Mouse (Mus musculus) cortical plate, adult 2 months (tissue): ENCODE results near the gene Ppp1r26. TPM values are rescaled to one million over a fixed set of nuclear protein-coding genes. Genes with fewer than 3 reads are reported as not detected.

Experiments
- H3K27ac ChIP-seq: fragments of 200-500 bp; 2 replicates; pipeline ENCODE4 v1.5.1; 2012; ENCODE audit warnings: low read length, control low read depth, inconsistent platforms; ENCODE audit not compliant: insufficient read depth
- H3K4me1 ChIP-seq: fragments of 200-500 bp; 2 replicates; pipeline ENCODE4 v1.6.1; 2011; ENCODE audit warnings: low read length; ENCODE audit not compliant: control insufficient read depth, insufficient read depth
- H3K4me3 ChIP-seq: fragments of 200-500 bp; 2 replicates; pipeline ENCODE4 v1.5.1; 2011; ENCODE audit warnings: mild to moderate bottlenecking, low read length, control low read depth; ENCODE audit not compliant: insufficient read depth
- CTCF ChIP-seq: fragments of 200-500 bp; IDR thresholded peaks from 2 replicates; pipeline ENCODE4 v1.5.1; 2011; ENCODE audit warnings: mild to moderate bottlenecking, control low read depth, low read length; ENCODE audit not compliant: insufficient read depth; ENCODE audit errors: extremely low read depth
- POLR2A ChIP-seq: fragments of 200-500 bp; IDR thresholded peaks from 2 replicates; pipeline ENCODE4 v1.6.1; 2011; ENCODE audit warnings: mild to moderate bottlenecking, low read length, control low read depth; ENCODE audit not compliant: insufficient read depth; ENCODE audit errors: extremely low read depth
- polyA plus RNA-seq: library from polyadenylated mRNA; depleted of rRNA; stranded (reverse); fragments of >200 nt; gene quantifications from 2 replicates; pipeline ENCODE4 v1.2.3, GENCODE M21; 2012

Gene Ppp1r26
- polyA plus RNA-seq, 1 experiment, result 15.3 TPM

GRCm38 (mm10) chr2:28435401-28435800 is 11.2 kb upstream of the Ppp1r26 start:
- TF ChIP-seq POLR2A, result 0 out of 2 replicates have a peak, but pooled peaks have one; percentile 16
- TF ChIP-seq CTCF, result no peak
- Histone ChIP-seq H3K27ac (no peak overlapping the region), H3K4me3 (no peak overlapping the region)

GRCm38 (mm10) chr2:28440842-28441241 is 5.8 kb upstream of the Ppp1r26 start:
- TF ChIP-seq CTCF, result no peak
- no peak for TF ChIP-seq POLR2A
- Histone ChIP-seq H3K27ac (no peak overlapping the region), H3K4me3 (no peak overlapping the region), H3K4me1 (no peaks in the 10 kb centered on the region; the same call in 1 of the 2 replicates)

More at GRCm38 (mm10) chr2:28435401-28435800, 11.2 kb upstream of the Ppp1r26 start:
- peaks cover 2% of the 10 kb centered on the region; the same call in 1 of the 2 replicates for H3K4me1 ChIP-seq

GRCm38 (mm10) chr2:28445082-28445481 is 1.5 kb upstream of the Ppp1r26 start:
- H3K4me1 ChIP-seq, result peaks cover 2% of the 10 kb centered on the region; the same call in 1 of the 2 replicates
- no peak overlapping the region for H3K27ac ChIP-seq
- no peak overlapping the region for H3K4me3 ChIP-seq
- no peak for TF ChIP-seq CTCF
- TF ChIP-seq POLR2A, result no peak

GRCm38 (mm10) chr2:28446181-28446514 is 452 bp upstream of the Ppp1r26 start:
- Histone ChIP-seq H3K27ac (peak overlapping the region; percentile 75; the same call in 1 of the 2 replicates), H3K4me1 (peaks cover 2% of the 10 kb centered on the region; the same call in 1 of the 2 replicates), H3K4me3 (peak overlapping the region; percentile 73)
- no peak for TF ChIP-seq CTCF
- no peak for TF ChIP-seq POLR2A

- Histone ChIP-seq H3K4me3 (peak overlapping the region; percentile 73), H3K27ac (no peak overlapping the region), H3K4me1 (peaks cover 2% of the 10 kb centered on the region; the same call in 1 of the 2 replicates)
- TF ChIP-seq CTCF (no peak), POLR2A (no peak)
These were observed 693 bp downstream of the Ppp1r26 start for GRCm38 (mm10) chr2:28447315-28447670.

GRCm38 (mm10) chr2:28451663-28452062 is 5.1 kb downstream of the Ppp1r26 start:
- H3K4me1 ChIP-seq, result no peaks in the 10 kb centered on the region
- TF ChIP-seq CTCF, result no peak
- TF ChIP-seq POLR2A, result no peak
- no peak overlapping the region for H3K27ac ChIP-seq
- no peak overlapping the region for H3K4me3 ChIP-seq

GRCm38 (mm10) chr2:28453539-28453938 is 6.9 kb downstream of the Ppp1r26 start:
- Histone ChIP-seq H3K4me1 (no peaks in the 10 kb centered on the region), H3K27ac (no peak overlapping the region), H3K4me3 (no peak overlapping the region)
- TF ChIP-seq CTCF (no peak), POLR2A (no peak)

- Histone ChIP-seq H3K4me3 (no peak overlapping the region), H3K4me1 (no peaks in the 10 kb centered on the region), H3K27ac (no peak overlapping the region)
- no peak for TF ChIP-seq CTCF
- TF ChIP-seq POLR2A, result no peak
These were observed 10.0 kb downstream of the Ppp1r26 start for GRCm38 (mm10) chr2:28456616-28457015.

GRCm38 (mm10) chr2:28463919-28464318 is 17.3 kb downstream of the Ppp1r26 start:
- no peak overlapping the region for H3K27ac ChIP-seq
- peaks cover 4% of the 10 kb centered on the region; the same call in 1 of the 2 replicates for H3K4me1 ChIP-seq
- no peak overlapping the region for H3K4me3 ChIP-seq
- TF ChIP-seq CTCF, result peak; percentile 71
- TF ChIP-seq POLR2A, result no peak

- TF ChIP-seq POLR2A (no peak), CTCF (no peak)
- H3K27ac ChIP-seq, result no peak overlapping the region
- peaks cover 4% of the 10 kb centered on the region; the same call in 1 of the 2 replicates for H3K4me1 ChIP-seq
- H3K4me3 ChIP-seq, result no peak overlapping the region
These were observed 18.3 kb downstream of the Ppp1r26 start for GRCm38 (mm10) chr2:28464919-28465318.
